Mouse (Mus musculus): ENCODE data around the gene Acad8. TPM values are rescaled to one million over a fixed set of nuclear protein-coding genes. Genes with fewer than 3 reads are reported as not detected.

Acad8 gene
- total and polyA plus RNA-seq, 2 experiments from 2014 or later: 24.7 to 27.1 TPM

- Histone ChIP-seq H3K4me3 (ENCODE audit: low read depth, low read length) (peak overlapping the region; percentile 61), H3K9me3 (ENCODE audit: low read length) (no peaks in the 10 kb centered on the region), H3K36me3 (ENCODE audit: insufficient read depth) (peaks cover 8% of the 10 kb centered on the region), H3K9ac (peak overlapping the region; percentile 75), H3K4me1 (ENCODE audit: insufficient read depth) (peaks cover 14% of the 10 kb centered on the region), H3K27ac (ENCODE audit: low read depth, low read length) (peak overlapping the region; percentile 60; the same call in 1 of the 2 replicates), H3K27me3 (ENCODE audit: insufficient read depth, low read length) (no peaks in the 10 kb centered on the region), H3K4me2 (ENCODE audit: low read depth) (peak overlapping the region; percentile 70)
- no peak for DNase-seq
- peak; percentile 42 for ATAC-seq
- 2% methylated on average over 29 of the region's 29 CpGs for WGBS
- TF ChIP-seq CTCF (IDR thresholded peaks at IDR 0.05; ENCODE audit: low read depth): no peak
Observed at GRCm38 (mm10) chr9:26998669-26999460, 501 bp downstream of the Acad8 start.

- DNase-seq: no peak
- 95% methylated on average over 2 of the region's 2 CpGs for WGBS
- no peak for TF ChIP-seq CTCF (IDR thresholded peaks at IDR 0.05; ENCODE audit: low read depth)
- Histone ChIP-seq H3K4me1 (ENCODE audit: insufficient read depth) (peaks cover 14% of the 10 kb centered on the region), H3K27ac (ENCODE audit: low read depth, low read length) (no peak overlapping the region), H3K4me2 (ENCODE audit: low read depth) (no peak overlapping the region), H3K9me3 (ENCODE audit: low read length) (no peaks in the 10 kb centered on the region), H3K36me3 (ENCODE audit: insufficient read depth) (no peaks in the 10 kb centered on the region), H3K4me3 (ENCODE audit: low read depth, low read length) (no peak overlapping the region), H3K9ac (no peak overlapping the region), H3K27me3 (ENCODE audit: insufficient read depth, low read length) (no peaks in the 10 kb centered on the region)
- no peak for ATAC-seq
Observed at GRCm38 (mm10) chr9:26997501-26997900, 1.9 kb downstream of the Acad8 start.

GRCm38 (mm10) chr9:26997062-26997461 is 2.3 kb downstream of the Acad8 start:
- Histone ChIP-seq H3K9ac (no peak overlapping the region), H3K9me3 (ENCODE audit: low read length) (no peaks in the 10 kb centered on the region), H3K27me3 (ENCODE audit: insufficient read depth, low read length) (no peaks in the 10 kb centered on the region), H3K4me1 (ENCODE audit: insufficient read depth) (peaks cover 14% of the 10 kb centered on the region), H3K27ac (ENCODE audit: low read depth, low read length) (no peak overlapping the region), H3K36me3 (ENCODE audit: insufficient read depth) (no peaks in the 10 kb centered on the region; the same call in 1 of the 2 replicates), H3K4me2 (ENCODE audit: low read depth) (no peak overlapping the region), H3K4me3 (ENCODE audit: low read depth, low read length) (no peak overlapping the region)
- ATAC-seq (no peak), DNase-seq (no peak)
- no peak for TF ChIP-seq CTCF (IDR thresholded peaks at IDR 0.05; ENCODE audit: low read depth)
- 91% methylated on average over 3 of the region's 3 CpGs for WGBS

- H3K9ac ChIP-seq: no peak overlapping the region
- 73% methylated on average over 3 of the region's 3 CpGs for WGBS
- TF ChIP-seq CTCF (IDR thresholded peaks at IDR 0.05; ENCODE audit: low read depth): no peak
- H3K4me1 ChIP-seq (ENCODE audit: insufficient read depth): no peaks in the 10 kb centered on the region
- ATAC-seq: no peak
- no peaks in the 10 kb centered on the region for H3K9me3 ChIP-seq (ENCODE audit: low read length)
- no peak overlapping the region for H3K4me2 ChIP-seq (ENCODE audit: low read depth)
- H3K4me3 ChIP-seq (ENCODE audit: low read depth, low read length): no peak overlapping the region
- no peaks in the 10 kb centered on the region for H3K27me3 ChIP-seq (ENCODE audit: insufficient read depth, low read length)
- peaks cover 25% of the 10 kb centered on the region for H3K36me3 ChIP-seq (ENCODE audit: insufficient read depth)
- no peak overlapping the region for H3K27ac ChIP-seq (ENCODE audit: low read depth, low read length)
- no peak for DNase-seq
Observed at GRCm38 (mm10) chr9:26993900-26994299, 5.5 kb downstream of the Acad8 start.

GRCm38 (mm10) chr9:26993118-26993517 is 6.2 kb downstream of the Acad8 start:
- TF ChIP-seq CTCF (IDR thresholded peaks at IDR 0.05; ENCODE audit: low read depth): no peak
- no peak for ATAC-seq

GRCm38 (mm10) chr9:26990181-26990580 is 9.2 kb downstream of the Acad8 start:
- 95% methylated on average over 4 of the region's 4 CpGs for WGBS
- Histone ChIP-seq H3K4me2 (ENCODE audit: low read depth) (no peak overlapping the region), H3K4me1 (ENCODE audit: insufficient read depth) (no peaks in the 10 kb centered on the region), H3K27me3 (ENCODE audit: insufficient read depth, low read length) (no peaks in the 10 kb centered on the region), H3K27ac (ENCODE audit: low read depth, low read length) (no peak overlapping the region), H3K9me3 (ENCODE audit: low read length) (no peaks in the 10 kb centered on the region), H3K9ac (no peak overlapping the region), H3K4me3 (ENCODE audit: low read depth, low read length) (no peak overlapping the region), H3K36me3 (ENCODE audit: insufficient read depth) (peaks cover 42% of the 10 kb centered on the region)
- ATAC-seq: no peak
- no peak for DNase-seq
- TF ChIP-seq CTCF (IDR thresholded peaks at IDR 0.05; ENCODE audit: low read depth): no peak

More at GRCm38 (mm10) chr9:26993118-26993517, 6.2 kb downstream of the Acad8 start:
- no peaks in the 10 kb centered on the region for H3K9me3 ChIP-seq (ENCODE audit: low read length)
- no peaks in the 10 kb centered on the region for H3K4me1 ChIP-seq (ENCODE audit: insufficient read depth)
- WGBS: 57% methylated on average over 10 of the region's 10 CpGs
- H3K36me3 ChIP-seq (ENCODE audit: insufficient read depth): peaks cover 28% of the 10 kb centered on the region
- H3K4me3 ChIP-seq (ENCODE audit: low read depth, low read length): no peak overlapping the region
- no peak overlapping the region for H3K27ac ChIP-seq (ENCODE audit: low read depth, low read length)
- no peak overlapping the region for H3K9ac ChIP-seq
- H3K27me3 ChIP-seq (ENCODE audit: insufficient read depth, low read length): no peaks in the 10 kb centered on the region
- DNase-seq: no peak
- H3K4me2 ChIP-seq (ENCODE audit: low read depth): no peak overlapping the region

GRCm38 (mm10) chr9:26985668-26986277 is 13.6 kb downstream of the Acad8 start:
- no peak for TF ChIP-seq CTCF (IDR thresholded peaks at IDR 0.05; ENCODE audit: low read depth)
- ATAC-seq (no peak), DNase-seq (no peak)
- 96% methylated on average over 6 of the region's 6 CpGs for WGBS
- Histone ChIP-seq H3K4me2 (ENCODE audit: low read depth) (no peak overlapping the region), H3K9ac (no peak overlapping the region), H3K36me3 (ENCODE audit: insufficient read depth) (peaks cover 48% of the 10 kb centered on the region), H3K27ac (ENCODE audit: low read depth, low read length) (no peak overlapping the region), H3K27me3 (ENCODE audit: insufficient read depth, low read length) (no peaks in the 10 kb centered on the region), H3K9me3 (ENCODE audit: low read length) (no peaks in the 10 kb centered on the region), H3K4me3 (ENCODE audit: low read depth, low read length) (no peak overlapping the region), H3K4me1 (ENCODE audit: insufficient read depth) (no peaks in the 10 kb centered on the region)

Data from forebrain, postnatal 0 days (tissue).